Mouse (Mus musculus) brain, embryonic 14.5 days (tissue): ENCODE data around the gene Zfp689.

ENCODE experiments used
- CTCF ChIP-seq: fragments of 200-500 bp; IDR thresholded peaks from 2 replicates; pipeline ENCODE4 v1.5.1; 2012; ENCODE audit warnings: inconsistent platforms, mild to moderate bottlenecking, moderate library complexity, borderline replicate concordance; ENCODE audit not compliant: insufficient read depth, insufficient read length; ENCODE audit errors: extremely low read depth
- POLR2A ChIP-seq: fragments of 200-500 bp; IDR thresholded peaks from 2 replicates; pipeline ENCODE4 v1.6.1; 2012; ENCODE audit warnings: mild to moderate bottlenecking, inconsistent platforms, borderline replicate concordance; ENCODE audit not compliant: poor library complexity, insufficient read depth, insufficient read length, severe bottlenecking; ENCODE audit errors: extremely low read depth

GRCm38 (mm10) chr7:127448521-127449300 is at the start of gene Zfp689:
- no peak for TF ChIP-seq CTCF
- TF ChIP-seq POLR2A = peak; percentile 12; the same call in 1 of the 2 replicates
